Mouse (Mus musculus) stomach, embryonic 16.5 days (tissue): ENCODE results near the gene Dera. TPM values are rescaled to one million over a fixed set of nuclear protein-coding genes. Genes with fewer than 3 reads are reported as not detected.

Experiments used
- ATAC-seq: fragments of 200-750 bp; cut with Nextera tagmentation; 2 replicates; pipeline ENCODE4 v1.8.0; 2017; ENCODE audit warnings: moderate number of reproducible peaks, moderate TSS enrichment; ENCODE audit not compliant: insufficient read depth, low FRiP score
- H3K27ac ChIP-seq: fragments of 300-500 bp; sonication (generic); 2 replicates; pipeline ENCODE4 v1.5.1; 2014; ENCODE audit warnings: low read length
- H3K27me3 ChIP-seq: fragments of 300-500 bp; sonication (generic); 2 replicates; pipeline ENCODE4 v1.6.1; 2014; ENCODE audit warnings: low read length, control low read depth, mixed read lengths; ENCODE audit not compliant: control insufficient read depth, insufficient read depth
- H3K36me3 ChIP-seq: fragments of 300-500 bp; sonication (generic); 2 replicates; pipeline ENCODE4 v1.6.1; 2014; ENCODE audit warnings: low read length; ENCODE audit not compliant: control insufficient read depth, insufficient read depth
- H3K4me1 ChIP-seq: fragments of 300-500 bp; sonication (generic); 2 replicates; pipeline ENCODE4 v1.6.1; 2014; ENCODE audit warnings: low read length, control low read depth, mixed read lengths; ENCODE audit not compliant: control insufficient read depth, insufficient read depth
- H3K4me2 ChIP-seq: fragments of 300-500 bp; sonication (generic); 2 replicates; pipeline ENCODE4 v1.6.1; 2014; ENCODE audit warnings: low read depth, low read length, mixed read lengths
- H3K4me3 ChIP-seq: fragments of 300-500 bp; sonication (generic); replicated peaks from 2 replicates; pipeline ENCODE4 v1.5.1; 2014; ENCODE audit warnings: mild to moderate bottlenecking, low read length
- H3K9ac ChIP-seq: fragments of 300-500 bp; sonication (generic); 2 replicates; pipeline ENCODE4 v1.6.1; 2014; ENCODE audit warnings: low read length
- H3K9me3 ChIP-seq: fragments of 300-500 bp; sonication (generic); replicated peaks from 2 replicates; pipeline ENCODE4 v1.6.1; 2016; ENCODE audit warnings: low read length, control low read depth; ENCODE audit not compliant: control insufficient read depth
- WGBS: fragments of 180-500 bp; shearing (Covaris S2); extraction: QIAGEN DNeasy Blood & Tissue Kit; methylation state at CpG from one replicate; pipeline ENCODE4 v1.1.7; 2014; 5-methylcytosine and 5-hydroxymethylcytosine counted together
- polyA plus RNA-seq: library from polyadenylated mRNA; unstranded; fragments of >200 nt; fragmentation: Nextera tagmentation; extraction: Ambion mirVana; gene quantifications from 2 replicates; pipeline ENCODE4 v1.2.1, GENCODE M21; 2015

Dera gene
- polyA plus RNA-seq, 1 experiment from 2014 or later: 65.5 TPM

GRCm38 (mm10) chr6:137796596-137797567 lies 42.5 kb downstream of the Dera start:
- Histone ChIP-seq H3K27ac (no peak overlapping the region), H3K4me3 (no peak overlapping the region), H3K9ac (no peak overlapping the region), H3K27me3 (no peaks in the 10 kb centered on the region), H3K4me1 (no peaks in the 10 kb centered on the region), H3K4me2 (no peak overlapping the region), H3K36me3 (0 out of 2 replicates have a peak, but pooled peaks cover 5% of the 10 kb centered on the region), H3K9me3 (peaks cover 5% of the 10 kb centered on the region; the same call in 1 of the 2 replicates)
- 71% methylated on average over 29 of the region's 29 CpGs for WGBS
- no peak for ATAC-seq

- H3K27ac ChIP-seq: no peak overlapping the region
- H3K27me3 ChIP-seq: no peaks in the 10 kb centered on the region
- H3K9me3 ChIP-seq: peaks cover 5% of the 10 kb centered on the region; the same call in 1 of the 2 replicates
- ATAC-seq: no peak
- no peak overlapping the region for H3K4me2 ChIP-seq
- H3K4me3 ChIP-seq: no peak overlapping the region
- no peak overlapping the region for H3K9ac ChIP-seq
- H3K36me3 ChIP-seq: 0 out of 2 replicates have a peak, but pooled peaks cover 5% of the 10 kb centered on the region
- 62% methylated on average over 9 of the region's 9 CpGs for WGBS
- no peaks in the 10 kb centered on the region for H3K4me1 ChIP-seq
These were observed 44.9 kb downstream of the Dera start for GRCm38 (mm10) chr6:137799253-137799652.

- Histone ChIP-seq H3K9me3 (peaks cover 5% of the 10 kb centered on the region; the same call in 1 of the 2 replicates), H3K4me1 (no peaks in the 10 kb centered on the region), H3K9ac (no peak overlapping the region), H3K4me2 (no peak overlapping the region), H3K27ac (no peak overlapping the region), H3K36me3 (0 out of 2 replicates have a peak, but pooled peaks cover 5% of the 10 kb centered on the region), H3K27me3 (no peaks in the 10 kb centered on the region), H3K4me3 (no peak overlapping the region)
- 75% methylated on average over 12 of the region's 12 CpGs for WGBS
- no peak for ATAC-seq
These were observed 49.2 kb downstream of the Dera start for GRCm38 (mm10) chr6:137803456-137804005.

- Histone ChIP-seq H3K36me3 (0 out of 2 replicates have a peak, but pooled peaks cover 5% of the 10 kb centered on the region), H3K9ac (no peak overlapping the region), H3K4me2 (no peak overlapping the region), H3K27ac (no peak overlapping the region), H3K4me3 (no peak overlapping the region), H3K9me3 (peaks cover 5% of the 10 kb centered on the region; the same call in 1 of the 2 replicates), H3K27me3 (no peaks in the 10 kb centered on the region), H3K4me1 (no peaks in the 10 kb centered on the region)
- no peak for ATAC-seq
- 77% methylated on average over 7 of the region's 7 CpGs for WGBS
These were observed 49.8 kb downstream of the Dera start for GRCm38 (mm10) chr6:137804121-137804520.

GRCm38 (mm10) chr6:137804606-137805005 lies 50.3 kb downstream of the Dera start:
- 0 out of 2 replicates have a peak, but pooled peaks cover 5% of the 10 kb centered on the region for H3K36me3 ChIP-seq
- H3K9me3 ChIP-seq: peaks cover 5% of the 10 kb centered on the region; the same call in 1 of the 2 replicates
- H3K9ac ChIP-seq: no peak overlapping the region
- no peak overlapping the region for H3K4me2 ChIP-seq
- 64% methylated on average over 9 of the region's 9 CpGs for WGBS
- H3K27me3 ChIP-seq: no peaks in the 10 kb centered on the region
- no peak for ATAC-seq
- no peaks in the 10 kb centered on the region for H3K4me1 ChIP-seq
- no peak overlapping the region for H3K27ac ChIP-seq
- H3K4me3 ChIP-seq: no peak overlapping the region

GRCm38 (mm10) chr6:137806342-137806741 lies 52.0 kb downstream of the Dera start:
- 91% methylated on average over 3 of the region's 3 CpGs for WGBS
- Histone ChIP-seq H3K4me2 (no peak overlapping the region), H3K9ac (no peak overlapping the region), H3K9me3 (no peaks in the 10 kb centered on the region), H3K36me3 (no peaks in the 10 kb centered on the region), H3K27ac (no peak overlapping the region), H3K27me3 (no peaks in the 10 kb centered on the region), H3K4me3 (no peak overlapping the region), H3K4me1 (no peaks in the 10 kb centered on the region)
- no peak for ATAC-seq

GRCm38 (mm10) chr6:137806806-137807205 lies 52.5 kb downstream of the Dera start:
- Histone ChIP-seq H3K4me2 (no peak overlapping the region), H3K9ac (no peak overlapping the region), H3K9me3 (no peaks in the 10 kb centered on the region), H3K4me1 (no peaks in the 10 kb centered on the region), H3K4me3 (no peak overlapping the region), H3K27ac (no peak overlapping the region), H3K36me3 (no peaks in the 10 kb centered on the region), H3K27me3 (no peaks in the 10 kb centered on the region)
- ATAC-seq: no peak
- 89% methylated on average over 8 of the region's 8 CpGs for whole genome bisulfite sequencing

- Histone ChIP-seq H3K27ac (no peak overlapping the region), H3K4me2 (no peak overlapping the region), H3K36me3 (no peaks in the 10 kb centered on the region), H3K27me3 (no peaks in the 10 kb centered on the region), H3K9ac (no peak overlapping the region), H3K4me1 (no peaks in the 10 kb centered on the region), H3K4me3 (no peak overlapping the region), H3K9me3 (no peaks in the 10 kb centered on the region)
- 88% methylated on average over 6 of the region's 6 CpGs for WGBS
- no peak for ATAC-seq
These were observed 53.0 kb downstream of the Dera start for GRCm38 (mm10) chr6:137807296-137807695.

GRCm38 (mm10) chr6:137808706-137809105 lies 54.4 kb downstream of the Dera start:
- H3K9me3 ChIP-seq: no peaks in the 10 kb centered on the region
- no peak overlapping the region for H3K4me3 ChIP-seq
- no peak overlapping the region for H3K27ac ChIP-seq
- ATAC-seq: no peak
- H3K4me2 ChIP-seq: no peak overlapping the region
- H3K27me3 ChIP-seq: no peaks in the 10 kb centered on the region
- WGBS: 81% methylated on average over 6 of the region's 6 CpGs
- H3K4me1 ChIP-seq: no peaks in the 10 kb centered on the region
- no peaks in the 10 kb centered on the region for H3K36me3 ChIP-seq
- H3K9ac ChIP-seq: no peak overlapping the region
